Mouse (Mus musculus) forebrain, embryonic 10.5 days (tissue): ENCODE results near the gene 1700001C19Rik. TPM values are rescaled to one million over a fixed set of nuclear protein-coding genes. Genes with fewer than 3 reads are reported as not detected.
"Not testable (repeated sequence)": the region's sequence is repeated elsewhere in the genome, so short reads cannot be mapped to it uniquely, and the experiment has no call there.

Experiments
- DNase-seq: peaks from one replicate; pipeline ENCODE4 v3.0.0-alpha.2; 2017; ENCODE audit warnings: low spot score; ENCODE audit errors: extremely low spot score
- H3K27ac ChIP-seq: fragments of 300-500 bp; sonication (generic); 2 replicates; pipeline ENCODE4 v1.5.1; 2016; ENCODE audit warnings: mild to moderate bottlenecking
- H3K27me3 ChIP-seq: fragments of 300-500 bp; sonication (generic); 2 replicates; pipeline ENCODE4 v1.6.1; 2016; ENCODE audit warnings: mild to moderate bottlenecking; ENCODE audit not compliant: poor library complexity, severe bottlenecking
- H3K36me3 ChIP-seq: fragments of 300-500 bp; sonication (generic); replicated peaks from 2 replicates; pipeline ENCODE4 v1.6.1; 2016; ENCODE audit warnings: mild to moderate bottlenecking, moderate library complexity
- H3K4me1 ChIP-seq: fragments of 300-500 bp; sonication (generic); 2 replicates; pipeline ENCODE4 v1.6.1; 2016
- H3K4me3 ChIP-seq: fragments of 300-500 bp; sonication (generic); 2 replicates; pipeline ENCODE4 v1.5.1; 2016; ENCODE audit warnings: mild to moderate bottlenecking, moderate library complexity
- H3K9me3 ChIP-seq: fragments of 300-500 bp; sonication (generic); 2 replicates; pipeline ENCODE4 v1.6.1; 2016; ENCODE audit warnings: mild to moderate bottlenecking, moderate library complexity
- WGBS: fragments of 180-500 bp; shearing (Covaris S2); methylation state at CpG from one replicate; pipeline ENCODE4 v1.1.7; 2016; 5-methylcytosine and 5-hydroxymethylcytosine counted together
- polyA plus RNA-seq: library from polyadenylated mRNA; unstranded; fragments of >200 nt; fragmentation: Nextera tagmentation; extraction: Ambion mirVana; gene quantifications from 2 replicates; pipeline ENCODE4 v1.2.1, GENCODE M21; 2016

Gene 1700001C19Rik
- polyA plus RNA-seq, 1 experiment from 2014 or later = not detected

- Histone ChIP-seq H3K4me3 (peak overlapping the region; percentile 49), H3K27me3 (peaks cover 91% of the 10 kb centered on the region)
- WGBS = 4% methylated on average over 74 of the region's 74 CpGs
- not testable (repeated sequence) for H3K27ac ChIP-seq, H3K4me1 ChIP-seq, H3K36me3 ChIP-seq, H3K9me3 ChIP-seq
- DNase-seq = peak; percentile 20
Measured at GRCm38 (mm10) chr17:47409897-47410861, 27.0 kb downstream of the 1700001C19Rik start.

DNA sequence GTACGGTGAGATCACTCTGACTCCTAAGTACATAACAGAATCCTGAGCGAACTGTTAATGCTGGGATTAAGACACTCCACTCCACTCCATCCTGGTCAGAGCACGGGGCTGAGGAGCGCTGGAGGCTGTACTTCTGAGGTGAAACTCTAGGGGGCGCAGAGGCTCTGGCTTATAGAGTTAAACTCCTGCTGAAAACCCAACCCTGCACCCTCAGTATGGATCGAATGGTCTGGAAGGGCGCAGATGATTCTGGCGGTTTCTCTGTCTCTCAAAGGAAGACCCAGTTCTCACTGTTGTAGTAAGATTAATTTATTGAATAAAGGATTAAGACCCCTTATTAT lies 28.6 kb downstream of the 1700001C19Rik start:
- H3K4me1 ChIP-seq = peaks cover 6% of the 10 kb centered on the region
- DNase-seq = peak; percentile 62
- WGBS = 22% methylated on average over 8 of the region's 8 CpGs
- H3K4me3 ChIP-seq = no peak overlapping the region
- H3K27ac ChIP-seq = no peak overlapping the region
- H3K36me3 ChIP-seq = no peaks in the 10 kb centered on the region
- H3K27me3 ChIP-seq = peaks cover 95% of the 10 kb centered on the region
- H3K9me3 ChIP-seq = no peaks in the 10 kb centered on the region

GRCm38 (mm10) chr17:47407717-47408557 lies 29.2 kb downstream of the 1700001C19Rik start:
- Histone ChIP-seq H3K27ac (no peak overlapping the region), H3K9me3 (no peaks in the 10 kb centered on the region), H3K4me1 (peaks cover 6% of the 10 kb centered on the region), H3K27me3 (peaks cover 95% of the 10 kb centered on the region), H3K4me3 (no peak overlapping the region), H3K36me3 (no peaks in the 10 kb centered on the region)
- 67% methylated on average over 10 of the region's 10 CpGs for WGBS
- DNase-seq = no peak

- Histone ChIP-seq H3K4me3 (no peak within 1 kb of the TSS), H3K9me3 (no peaks in the 10 kb centered on the region), H3K36me3 (no peaks in the 10 kb centered on the region), H3K27ac (no peak within 1 kb of the TSS), H3K27me3 (peaks cover 86% of the 10 kb centered on the region), H3K4me1 (peaks cover 17% of the 10 kb centered on the region)
- DNase-seq = no peak
- WGBS = 14% methylated on average over 10 of the region's 10 CpGs
Measured at GRCm38 (mm10) chr17:47400451-47400850, 36.7 kb downstream of the 1700001C19Rik start, which contains the start of gene Guca1a. Gene Guca1a, minus strand, starts transcription at chr17:47400584.

DNA sequence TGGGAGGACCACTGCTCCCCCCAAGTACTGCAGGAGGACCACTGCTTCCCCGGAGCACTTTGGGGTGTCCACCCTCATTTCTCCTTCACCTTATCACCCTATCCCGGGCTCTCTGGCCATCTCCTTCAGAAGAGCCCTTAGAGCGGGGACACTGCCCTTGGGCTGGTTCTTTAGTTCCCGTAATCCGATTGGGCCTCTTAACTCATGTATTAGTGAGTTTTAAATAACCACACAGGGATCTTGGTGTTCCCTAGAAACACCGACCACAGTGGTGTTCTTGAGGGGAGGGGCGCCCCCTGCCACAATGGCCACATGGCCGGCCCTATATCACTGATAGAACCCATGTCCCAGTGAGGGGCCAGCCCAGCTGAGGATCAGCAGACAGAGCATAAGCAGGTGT lies 38.1 kb downstream of the 1700001C19Rik start:
- no peaks in the 10 kb centered on the region for H3K9me3 ChIP-seq
- H3K27ac ChIP-seq = no peak overlapping the region
- no peak for DNase-seq
- H3K36me3 ChIP-seq = no peaks in the 10 kb centered on the region
- peaks cover 86% of the 10 kb centered on the region for H3K27me3 ChIP-seq
- no peak overlapping the region for H3K4me3 ChIP-seq
- peaks cover 30% of the 10 kb centered on the region for H3K4me1 ChIP-seq
- WGBS = 89% methylated on average over 8 of the region's 8 CpGs

GRCm38 (mm10) chr17:47395376-47395913 lies 41.7 kb downstream of the 1700001C19Rik start:
- Histone ChIP-seq H3K4me3 (peak overlapping the region; percentile 38), H3K4me1 (peaks cover 25% of the 10 kb centered on the region), H3K27ac (no peak overlapping the region), H3K27me3 (peaks cover 90% of the 10 kb centered on the region), H3K9me3 (0 out of 2 replicates have a peak, but pooled peaks cover 4% of the 10 kb centered on the region), H3K36me3 (no peaks in the 10 kb centered on the region)
- DNase-seq = peak; percentile 44
- 4% methylated on average over 20 of the region's 20 CpGs for WGBS

DNA sequence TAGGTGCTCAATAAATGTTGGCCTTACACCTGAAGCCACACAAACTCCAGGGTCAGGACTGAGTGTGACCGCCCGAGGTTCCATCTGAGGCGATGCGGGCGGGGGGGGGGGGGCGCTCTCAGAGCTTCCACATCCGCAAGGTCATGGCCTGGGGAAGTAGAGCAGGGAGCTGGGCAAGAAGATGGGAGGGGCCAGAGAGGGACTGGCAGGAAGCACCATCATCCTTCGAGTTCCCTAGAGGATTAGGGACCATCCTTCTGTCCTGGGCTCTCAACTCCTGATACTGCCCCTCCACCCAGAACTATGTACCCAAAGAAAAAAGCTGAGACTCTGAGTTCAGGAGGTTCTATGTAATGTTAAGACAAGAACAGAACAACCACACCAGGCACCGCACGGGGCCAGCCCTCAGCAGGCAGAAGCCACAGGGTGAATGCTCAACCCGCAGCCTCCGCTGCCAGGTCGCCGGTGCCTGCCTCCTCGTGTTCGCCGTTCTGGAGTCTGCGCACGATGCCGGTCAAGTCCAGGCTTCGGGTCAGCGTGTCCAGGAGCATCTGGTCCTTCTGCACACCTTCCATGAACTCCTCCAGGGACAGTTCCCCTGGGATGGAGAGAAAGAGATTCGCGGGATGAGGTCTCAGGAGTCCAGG lies 42.8 kb downstream of the 1700001C19Rik start:
- H3K27me3 ChIP-seq = peaks cover 79% of the 10 kb centered on the region
- H3K4me1 ChIP-seq = peaks cover 20% of the 10 kb centered on the region
- H3K27ac ChIP-seq = 0 out of 2 replicates have a peak overlapping the region, but pooled peaks have one; percentile 6
- no peak for DNase-seq
- H3K4me3 ChIP-seq = peak overlapping the region; percentile 38
- 29% methylated on average over 24 of the region's 24 CpGs for WGBS
- no peaks in the 10 kb centered on the region for H3K36me3 ChIP-seq
- H3K9me3 ChIP-seq = 0 out of 2 replicates have a peak, but pooled peaks cover 4% of the 10 kb centered on the region

DNA sequence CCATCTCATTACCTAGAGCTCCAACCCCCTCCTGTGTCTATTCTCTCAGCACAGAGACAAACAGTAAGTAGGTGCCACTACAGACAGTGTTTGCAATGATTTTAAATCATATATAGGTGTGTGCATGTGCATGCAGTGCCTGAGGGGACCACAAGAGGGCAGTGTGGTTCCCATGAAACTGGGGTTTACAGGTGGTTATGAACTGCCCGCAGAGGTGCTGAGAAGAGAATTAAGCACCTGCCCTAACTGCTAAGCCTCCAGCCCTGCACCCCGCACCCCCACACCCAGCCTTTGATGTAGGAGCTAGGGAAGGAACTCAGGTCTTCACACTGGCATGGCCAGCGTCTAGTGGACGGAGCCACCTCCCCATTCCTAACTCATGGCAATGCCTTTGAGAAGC lies 50.5 kb downstream of the 1700001C19Rik start:
- Histone ChIP-seq H3K4me1 (peaks cover 23% of the 10 kb centered on the region), H3K36me3 (peaks cover 7% of the 10 kb centered on the region; the same call in 1 of the 2 replicates), H3K4me3 (no peak overlapping the region), H3K9me3 (peaks cover 6% of the 10 kb centered on the region), H3K27ac (no peak overlapping the region), H3K27me3 (peaks cover 9% of the 10 kb centered on the region)
- no peak for DNase-seq
- WGBS = 65% methylated on average over 4 of the region's 4 CpGs

DNA sequence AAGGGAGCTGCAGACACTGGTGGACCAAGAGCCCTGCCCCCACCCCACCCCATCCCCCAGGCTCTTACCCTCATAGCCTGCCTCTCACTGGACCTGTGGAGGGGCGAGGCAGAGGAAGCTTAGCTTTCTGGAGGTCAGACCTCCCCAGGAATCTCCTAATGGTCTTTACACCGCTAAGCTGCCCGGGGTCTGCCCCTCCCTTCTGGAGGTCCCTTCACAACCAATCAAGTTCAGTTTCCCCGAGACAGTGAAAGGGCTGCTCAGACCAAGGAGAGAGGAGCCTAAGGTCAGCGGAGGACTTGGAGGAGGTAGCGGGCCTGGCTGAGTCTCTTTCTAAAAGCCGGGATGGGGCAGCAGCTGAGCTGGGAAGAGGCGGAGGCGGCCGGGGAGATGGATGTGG lies 52.0 kb downstream of the 1700001C19Rik start, which contains the start of gene Guca1b:
Gene Guca1b, plus strand, starts transcription at position 249 of the 400 bp plus-strand sequence.
- WGBS = 40% methylated on average over 10 of the region's 10 CpGs
- no peak for DNase-seq
- peaks cover 31% of the 10 kb centered on the region for H3K4me1 ChIP-seq

DNA sequence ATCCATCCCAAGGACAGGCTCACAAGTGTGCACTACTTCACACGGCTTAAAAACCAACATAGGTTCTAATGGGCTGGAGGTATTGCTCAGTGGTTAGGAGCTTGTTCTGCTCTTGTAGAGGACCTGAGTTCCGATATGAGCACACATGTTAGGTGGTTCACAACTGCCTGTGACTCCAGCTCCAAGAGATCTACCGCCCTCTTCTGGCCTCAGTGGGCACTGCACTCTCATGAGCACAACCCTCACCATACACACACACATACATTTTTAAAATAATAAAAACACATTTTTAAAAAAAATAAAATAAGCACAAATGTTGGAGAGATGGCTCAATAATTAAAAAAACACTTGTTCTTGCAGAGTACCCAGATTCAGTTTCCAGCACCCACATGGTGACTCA lies 53.1 kb downstream of the 1700001C19Rik start:
- Histone ChIP-seq H3K9me3 (peaks cover 6% of the 10 kb centered on the region), H3K4me3 (no peak overlapping the region), H3K27ac (no peak overlapping the region), H3K36me3 (peaks cover 27% of the 10 kb centered on the region), H3K4me1 (peaks cover 31% of the 10 kb centered on the region), H3K27me3 (peaks cover 10% of the 10 kb centered on the region; the same call in 1 of the 2 replicates)
- WGBS = 83% methylated on average over 3 of the region's 3 CpGs
- no peak for DNase-seq

More for the DNA sequence above, 52.0 kb downstream of the 1700001C19Rik start, which contains the start of gene Guca1b:
- Histone ChIP-seq H3K27ac (peak within 1 kb of the TSS; percentile 30; the same call in 1 of the 2 replicates), H3K36me3 (peaks cover 17% of the 10 kb centered on the region), H3K27me3 (peaks cover 10% of the 10 kb centered on the region; the same call in 1 of the 2 replicates), H3K9me3 (peaks cover 6% of the 10 kb centered on the region), H3K4me3 (no peak within 1 kb of the TSS; the same call in 1 of the 2 replicates)

- H3K27ac ChIP-seq = no peak overlapping the region
- H3K36me3 ChIP-seq = peaks cover 35% of the 10 kb centered on the region
- 92% methylated on average over 4 of the region's 4 CpGs for WGBS
- H3K9me3 ChIP-seq = peaks cover 6% of the 10 kb centered on the region
- no peak overlapping the region for H3K4me3 ChIP-seq
- peaks cover 31% of the 10 kb centered on the region for H3K4me1 ChIP-seq
- peaks cover 10% of the 10 kb centered on the region; the same call in 1 of the 2 replicates for H3K27me3 ChIP-seq
- DNase-seq = no peak
Measured at GRCm38 (mm10) chr17:47383266-47383665, 53.9 kb downstream of the 1700001C19Rik start.

- H3K4me3 ChIP-seq = no peak overlapping the region
- 54% methylated on average over 11 of the region's 11 CpGs for WGBS
- DNase-seq = no peak
- peak overlapping the region; percentile 54; the same call in 1 of the 2 replicates for H3K27ac ChIP-seq
- peaks cover 10% of the 10 kb centered on the region; the same call in 1 of the 2 replicates for H3K27me3 ChIP-seq
- peaks cover 31% of the 10 kb centered on the region for H3K4me1 ChIP-seq
- H3K9me3 ChIP-seq = peaks cover 6% of the 10 kb centered on the region
- H3K36me3 ChIP-seq = peaks cover 49% of the 10 kb centered on the region
Measured at GRCm38 (mm10) chr17:47381917-47382316, 55.3 kb downstream of the 1700001C19Rik start.
